In genomic region chr8:80049256-80050005, GRCm38 (mm10) we compare ENCODE assay signal across 17 mouse cellular contexts. TPM values are rescaled to one million over a fixed set of nuclear protein-coding genes. Genes with fewer than 3 reads are reported as not detected.
DNase-seq lines count a peak whose midpoint lies in the region; ATAC-seq and TF ChIP-seq lines count a peak whose summit lies in the region.
"Had no signal": no experiment of that assay in that cellular context is flagged by ENCODE, and none has a peak within 500 bp of the region (broad histone marks: within the 10 kb centered on the region; RNA-seq: fewer than 3 reads in every experiment).

No protein-coding gene starts in this region.

- intact Hi-C loops in heart, adult 2 months (cut with DNase I) = no loop called here
- intact Hi-C loops in gastrocnemius, postnatal 36 days (cut with DNase I) = no loop called here

- TF ChIP-seq EP300 in heart, adult 2 months (IDR thresholded peaks at IDR 0.05; ENCODE audit: insufficient read depth, low read depth, low read length) = no peak

- ATAC-seq in heart, embryonic 11.5 days (replicated peaks; ENCODE audit: insufficient number of reproducible peaks, low FRiP score, low TSS enrichment) = no peak
- peak; percentile 31; the same call in 1 of the 2 replicates for ATAC-seq in liver, embryonic 11.5 days (replicated peaks; ENCODE audit: low FRiP score)
- peak; percentile 76 for ATAC-seq in common myeloid progenitor, adult 5-6 weeks (replicated peaks; ENCODE audit: low read depth, poor library complexity, severe bottlenecking)
- ATAC-seq in liver, embryonic 13.5 days (ENCODE audit: low read depth) = no peak
- ATAC-seq in midbrain, embryonic 15.5 days (replicated peaks) = no peak
- ATAC-seq: inflammation-experienced regulatory T-cells, adult 6 months had no signal

- no peak for DNase-seq in heart, adult 2 months
- no peak for DNase-seq in liver, embryonic 11.5 days (ENCODE audit: low spot score)
- DNase-seq in liver = no peak
- no peak for DNase-seq in liver, embryonic 13.5 days
- no peak for DNase-seq in gastrocnemius, postnatal 36 days
- DNase-seq: adrenal gland, postnatal 10 days; B cell, adult 2 months; cerebellum, adult 11-12 months; gastrocnemius, postnatal 25 days; kidney, postnatal 4 days; retina, postnatal 1 day; thymus, postnatal 36 days had no signal

- no peaks in the 10 kb centered on the region for H3K79me2 ChIP-seq in heart, adult 2 months (replicated peaks; ENCODE audit: control insufficient read depth, insufficient read depth, low read length)

- no peak overlapping the region for H3K9ac ChIP-seq in heart, embryonic 11.5 days (ENCODE audit: low read depth, low read length)
- no peak overlapping the region for H3K9ac ChIP-seq in heart, adult 2 months (ENCODE audit: low read depth, low read length)
- H3K9ac ChIP-seq in liver, embryonic 11.5 days (ENCODE audit: low read depth, low read length) = no peak overlapping the region
- no peak overlapping the region for H3K9ac ChIP-seq in liver, embryonic 13.5 days
- no peak overlapping the region for H3K9ac ChIP-seq in midbrain, embryonic 15.5 days

- no peak for TF ChIP-seq CTCF in heart, adult 2 months (IDR thresholded peaks at IDR 0.05)

- H3K9me3 ChIP-seq in heart, embryonic 11.5 days (replicated peaks; ENCODE audit: control insufficient read depth, low read length) = no peaks in the 10 kb centered on the region
- H3K9me3 ChIP-seq in liver, embryonic 11.5 days (ENCODE audit: control insufficient read depth, low read length) = no peaks in the 10 kb centered on the region
- no peaks in the 10 kb centered on the region for H3K9me3 ChIP-seq in liver, embryonic 13.5 days (replicated peaks)
- H3K9me3 ChIP-seq in midbrain, embryonic 15.5 days = no peaks in the 10 kb centered on the region

- H3K27ac ChIP-seq in heart, embryonic 11.5 days (ENCODE audit: low read depth, low read length) = no peak overlapping the region
- no peak overlapping the region for H3K27ac ChIP-seq in heart, adult 2 months
- H3K27ac ChIP-seq in liver, embryonic 11.5 days (ENCODE audit: low read depth, low read length) = no peak overlapping the region
- H3K27ac ChIP-seq in liver, embryonic 13.5 days = no peak overlapping the region
- H3K27ac ChIP-seq in midbrain, embryonic 15.5 days = no peak overlapping the region

- peak overlapping the region; percentile 62 for H3K4me2 ChIP-seq in heart, embryonic 11.5 days
- H3K4me2 ChIP-seq in liver, embryonic 11.5 days = peak overlapping the region; percentile 54
- H3K4me2 ChIP-seq in liver, embryonic 13.5 days = peak overlapping the region; percentile 16
- no peak overlapping the region for H3K4me2 ChIP-seq in midbrain, embryonic 15.5 days

- no peaks in the 10 kb centered on the region; the same call in 1 of the 2 replicates for H3K4me1 ChIP-seq in heart, embryonic 11.5 days (ENCODE audit: control insufficient read depth, insufficient read depth, low read length)
- no peaks in the 10 kb centered on the region for H3K4me1 ChIP-seq in heart, adult 2 months (ENCODE audit: control insufficient read depth, insufficient read depth, low read length)
- H3K4me1 ChIP-seq in liver, embryonic 11.5 days (replicated peaks; ENCODE audit: control insufficient read depth, insufficient read depth, low read length) = peaks cover 4% of the 10 kb centered on the region; the same call in 1 of the 2 replicates
- H3K4me1 ChIP-seq in liver, embryonic 13.5 days (replicated peaks) = 0 out of 2 replicates have a peak, but pooled peaks cover 3% of the 10 kb centered on the region
- 0 out of 2 replicates have a peak, but pooled peaks cover 4% of the 10 kb centered on the region for H3K4me1 ChIP-seq in midbrain, embryonic 15.5 days

- H3K27me3 ChIP-seq in heart, embryonic 11.5 days (ENCODE audit: control insufficient read depth, insufficient read depth, low read length) = peaks cover 3% of the 10 kb centered on the region; the same call in 1 of the 2 replicates
- H3K27me3 ChIP-seq in heart, adult 2 months (ENCODE audit: control insufficient read depth, insufficient read depth, low read length) = no peaks in the 10 kb centered on the region
- no peaks in the 10 kb centered on the region for H3K27me3 ChIP-seq in liver, embryonic 11.5 days (replicated peaks; ENCODE audit: control insufficient read depth, insufficient read depth, low read length)
- H3K27me3 ChIP-seq in liver, embryonic 13.5 days = no peaks in the 10 kb centered on the region
- peaks cover 41% of the 10 kb centered on the region for H3K27me3 ChIP-seq in midbrain, embryonic 15.5 days (replicated peaks)

- WGBS in heart, embryonic 11.5 days (ENCODE audit: insufficient replicate concordance) = 9% methylated on average over 15 of the region's 15 CpGs
- WGBS in heart, adult 2 months = 23% methylated on average over 15 of the region's 15 CpGs
- WGBS in liver, embryonic 11.5 days = 20% methylated on average over 15 of the region's 15 CpGs
- WGBS in liver, embryonic 13.5 days (ENCODE audit: insufficient replicate concordance) = 17% methylated on average over 15 of the region's 15 CpGs
- WGBS in midbrain, embryonic 15.5 days = 80% methylated on average over 15 of the region's 15 CpGs

- no peaks in the 10 kb centered on the region for H3K36me3 ChIP-seq in heart, embryonic 11.5 days (ENCODE audit: control insufficient read depth, insufficient read depth, low read length)
- H3K36me3 ChIP-seq in heart, adult 2 months (ENCODE audit: control insufficient read depth, insufficient read depth, low read length) = no peaks in the 10 kb centered on the region
- no peaks in the 10 kb centered on the region for H3K36me3 ChIP-seq in liver, embryonic 11.5 days (ENCODE audit: control insufficient read depth, insufficient read depth, low read length)
- no peaks in the 10 kb centered on the region for H3K36me3 ChIP-seq in liver, embryonic 13.5 days
- H3K36me3 ChIP-seq in midbrain, embryonic 15.5 days (replicated peaks) = no peaks in the 10 kb centered on the region

- TF ChIP-seq POLR2A in heart, adult 2 months (IDR thresholded peaks at IDR 0.05; ENCODE audit: insufficient read depth, low read depth, low read length) = no peak

- H3K4me3 ChIP-seq in heart, embryonic 11.5 days (ENCODE audit: low read depth, low read length) = peak overlapping the region; percentile 27
- H3K4me3 ChIP-seq in heart, adult 2 months = no peak overlapping the region
- H3K4me3 ChIP-seq in liver, embryonic 11.5 days (ENCODE audit: low read depth, low read length) = peak overlapping the region; percentile 10; the same call in 1 of the 2 replicates
- H3K4me3 ChIP-seq in liver, embryonic 13.5 days (replicated peaks) = no peak overlapping the region
- H3K4me3 ChIP-seq in midbrain, embryonic 15.5 days = no peak overlapping the region

RNA-seq across cellular contexts. Expression of gene Hhip, which starts 8.4 kb away (rescaled TPM):
- polyA plus RNA-seq in heart, embryonic 11.5 days (2014; fragmentation: Nextera tagmentation; extraction: Ambion mirVana) = 0.37 and 1.5 TPM in 2 replicates
- total RNA-seq in heart, adult 2 months (2021) = under 1 TPM; 0.02 to 0.03 TPM
- polyA plus RNA-seq in heart, adult 2 months (2012; rRNA removed) = 0.06 and 0.31 TPM in 2 replicates
- polyA plus RNA-seq in liver, embryonic 11.5 days (2014; fragmentation: Nextera tagmentation; extraction: Ambion mirVana) = 2.1 and 2.8 TPM in 2 replicates
- total RNA-seq in common myeloid progenitor, adult 5-6 weeks (2017) = not detected in 2 replicates
- 1.5 and 1.7 TPM in 2 replicates for polyA plus RNA-seq in liver, embryonic 13.5 days (2015; fragmentation: Nextera tagmentation; extraction: Ambion mirVana)
- under 1 TPM; 0.42 to 0.48 TPM for total RNA-seq in gastrocnemius, postnatal 36 days (2021)
- 2.0 and 2.3 TPM in 2 replicates for polyA plus RNA-seq in midbrain, embryonic 15.5 days (2015; fragmentation: Nextera tagmentation; extraction: Ambion mirVana)
- total RNA-seq: neutrophil, adult 5-6 weeks had no signal

Comparison
In these comparisons a context has a peak if more than half of its experiments do, and no peak if none do; other contexts are left out.
1. ATAC-seq: peak in liver, embryonic 11.5 days (single experiment) and common myeloid progenitor, adult 5-6 weeks (single experiment); none in heart, embryonic 11.5 days (single experiment), liver, embryonic 13.5 days (single experiment) and midbrain, embryonic 15.5 days (single experiment).
2. H3K4me3 ChIP-seq: peak in heart, embryonic 11.5 days (single experiment) and liver, embryonic 11.5 days (single experiment); none in heart, adult 2 months (single experiment), liver, embryonic 13.5 days (single experiment) and midbrain, embryonic 15.5 days (single experiment).